Mouse (Mus musculus) embryonic fibroblast, embryonic 13.5 days (primary cell): Measurements from ENCODE around the gene Ralgps2.

Experiments
- CTCF ChIP-seq: IDR thresholded peaks from 2 replicates; pipeline ENCODE4 v1.5.1; 2011; ENCODE audit warnings: mild to moderate bottlenecking, control low read depth, low read length, moderate library complexity, borderline replicate concordance; ENCODE audit not compliant: insufficient read depth
- POLR2A ChIP-seq: IDR thresholded peaks from 2 replicates; pipeline ENCODE4 v1.6.1; 2011; ENCODE audit warnings: low read depth, mild to moderate bottlenecking, control low read depth, low read length, moderate library complexity

- TF ChIP-seq POLR2A (no peak), CTCF (no peak)
Measured at GRCm38 (mm10) chr1:156921290-156921994, 18.0 kb downstream of the Ralgps2 start.
